25 mouse cellular contexts compared by ENCODE assay signal in genomic region chr10:9509092-9509671, GRCm38 (mm10).
DNase-seq lines count a peak whose midpoint lies in the region; ATAC-seq and TF ChIP-seq lines count a peak whose summit lies in the region.
"Had no signal": no experiment of that assay in that cellular context is flagged by ENCODE, and none has a peak within 500 bp of the region (broad histone marks: within the 10 kb centered on the region; RNA-seq: fewer than 3 reads in every experiment).

No protein-coding gene starts in this region.

- H3K4me1 ChIP-seq in hindbrain, embryonic 14.5 days (replicated peaks; ENCODE audit: control insufficient read depth, insufficient read depth, low read length), result peaks cover 19% of the 10 kb centered on the region
- peaks cover 23% of the 10 kb centered on the region for H3K4me1 ChIP-seq in midbrain, embryonic 12.5 days
- H3K4me1 ChIP-seq in kidney, embryonic 15.5 days, result peaks cover 5% of the 10 kb centered on the region; the same call in 1 of the 2 replicates
- H3K4me1 ChIP-seq in intestine, postnatal 0 days (replicated peaks; ENCODE audit: control insufficient read depth, insufficient read depth, low read length), result no peaks in the 10 kb centered on the region
- H3K4me1 ChIP-seq: embryonic facial prominence, embryonic 12.5 days; liver, embryonic 13.5 days; stomach, embryonic 15.5 days had no signal

- 56% methylated on average over 17 of the region's 17 CpGs for WGBS in hindbrain, embryonic 14.5 days
- WGBS in midbrain, embryonic 12.5 days, result 50% methylated on average over 17 of the region's 17 CpGs
- 78% methylated on average over 17 of the region's 17 CpGs for WGBS in kidney, embryonic 15.5 days
- 54% methylated on average over 17 of the region's 17 CpGs for WGBS in intestine, postnatal 0 days

- no peak overlapping the region; the same call in 1 of the 2 replicates for H3K9ac ChIP-seq in hindbrain, embryonic 14.5 days
- H3K9ac ChIP-seq in midbrain, embryonic 12.5 days (replicated peaks), result no peak overlapping the region
- no peak overlapping the region for H3K9ac ChIP-seq in kidney, embryonic 15.5 days
- H3K9ac ChIP-seq in intestine, postnatal 0 days (ENCODE audit: low read depth, low read length), result no peak overlapping the region
- H3K9ac ChIP-seq: embryonic facial prominence, embryonic 12.5 days; intestine, embryonic 15.5 days; limb, embryonic 12.5 days; liver, embryonic 13.5 days; stomach, embryonic 15.5 days had no signal

- H3K27ac ChIP-seq in hindbrain, embryonic 14.5 days, result peak overlapping the region; percentile 27; the same call in 1 of the 2 replicates
- H3K27ac ChIP-seq in midbrain, embryonic 12.5 days (replicated peaks), result peak overlapping the region; percentile 63
- no peak overlapping the region for H3K27ac ChIP-seq in kidney, embryonic 15.5 days
- no peak overlapping the region for H3K27ac ChIP-seq in intestine, postnatal 0 days (ENCODE audit: low read depth, low read length)
- H3K27ac ChIP-seq: embryonic facial prominence, embryonic 12.5 days; heart, embryonic 10.5 days; intestine, embryonic 15.5 days; layer of hippocampus, adult 2 months; limb, embryonic 12.5 days; liver, embryonic 13.5 days; stomach, embryonic 15.5 days had no signal

- no peak for ATAC-seq in hindbrain, embryonic 14.5 days (ENCODE audit: low FRiP score)
- peak; percentile 68; the same call in 1 of the 2 replicates for ATAC-seq in midbrain, embryonic 12.5 days (ENCODE audit: low FRiP score, low read depth)
- ATAC-seq in kidney, embryonic 15.5 days (replicated peaks; ENCODE audit: low FRiP score), result no peak
- no peak for ATAC-seq in intestine, postnatal 0 days
- ATAC-seq: CD4-positive, CD25-positive, alpha-beta regulatory T cell, adult 4 months; intestine, embryonic 15.5 days had no signal

- H3K4me2 ChIP-seq in hindbrain, embryonic 14.5 days (replicated peaks), result peak overlapping the region; percentile 2
- H3K4me2 ChIP-seq in midbrain, embryonic 12.5 days (replicated peaks), result peak overlapping the region; percentile 33
- H3K4me2 ChIP-seq in kidney, embryonic 15.5 days, result no peak overlapping the region
- no peak overlapping the region for H3K4me2 ChIP-seq in intestine, postnatal 0 days (replicated peaks; ENCODE audit: low read depth)
- H3K4me2 ChIP-seq: embryonic facial prominence, embryonic 12.5 days; intestine, embryonic 15.5 days; limb, embryonic 12.5 days; liver, embryonic 13.5 days; stomach, embryonic 15.5 days had no signal

- no peak for TF ChIP-seq POLR2A in brain, embryonic 14.5 days (IDR thresholded peaks at IDR 0.05; ENCODE audit: borderline replicate concordance, extremely low read depth, insufficient read depth, insufficient read length, poor library complexity, severe bottlenecking)

- no peaks in the 10 kb centered on the region for H3K36me3 ChIP-seq in hindbrain, embryonic 14.5 days (replicated peaks; ENCODE audit: control insufficient read depth, insufficient read depth)
- no peaks in the 10 kb centered on the region for H3K36me3 ChIP-seq in midbrain, embryonic 12.5 days
- no peaks in the 10 kb centered on the region for H3K36me3 ChIP-seq in kidney, embryonic 15.5 days
- H3K36me3 ChIP-seq in intestine, postnatal 0 days (ENCODE audit: control insufficient read depth, insufficient read depth), result no peaks in the 10 kb centered on the region
- H3K36me3 ChIP-seq: embryonic facial prominence, embryonic 12.5 days; heart, embryonic 10.5 days; intestine, embryonic 15.5 days; limb, embryonic 12.5 days; liver, embryonic 13.5 days; stomach, embryonic 15.5 days had no signal

- H3K9me3 ChIP-seq in hindbrain, embryonic 14.5 days (ENCODE audit: control insufficient read depth, low read length), result no peaks in the 10 kb centered on the region
- H3K9me3 ChIP-seq in midbrain, embryonic 12.5 days, result no peaks in the 10 kb centered on the region
- H3K9me3 ChIP-seq in kidney, embryonic 15.5 days (replicated peaks), result no peaks in the 10 kb centered on the region
- H3K9me3 ChIP-seq in intestine, postnatal 0 days (ENCODE audit: control insufficient read depth), result no peaks in the 10 kb centered on the region
- H3K9me3 ChIP-seq: embryonic facial prominence, embryonic 12.5 days; heart, embryonic 10.5 days; intestine, embryonic 15.5 days; limb, embryonic 12.5 days; liver, embryonic 13.5 days; stomach, embryonic 15.5 days had no signal

- no peak for TF ChIP-seq CTCF in brain, embryonic 14.5 days (IDR thresholded peaks at IDR 0.05; ENCODE audit: borderline replicate concordance, extremely low read depth, insufficient read depth, insufficient read length)
- TF ChIP-seq CTCF in intestine, postnatal 0 days (IDR thresholded peaks at IDR 0.05; ENCODE audit: low read depth), result no peak

- no peaks in the 10 kb centered on the region for H3K27me3 ChIP-seq in hindbrain, embryonic 14.5 days (ENCODE audit: control insufficient read depth, insufficient read depth, low read length)
- no peaks in the 10 kb centered on the region; the same call in 1 of the 2 replicates for H3K27me3 ChIP-seq in midbrain, embryonic 12.5 days
- no peaks in the 10 kb centered on the region for H3K27me3 ChIP-seq in kidney, embryonic 15.5 days
- H3K27me3 ChIP-seq in intestine, postnatal 0 days (replicated peaks; ENCODE audit: control insufficient read depth, insufficient read depth, low read length), result no peaks in the 10 kb centered on the region
- H3K27me3 ChIP-seq: embryonic facial prominence, embryonic 12.5 days; intestine, embryonic 15.5 days; limb, embryonic 12.5 days; liver, embryonic 13.5 days; stomach, embryonic 15.5 days had no signal

- H3K4me3 ChIP-seq in hindbrain, embryonic 14.5 days (replicated peaks; ENCODE audit: low read length), result no peak overlapping the region
- H3K4me3 ChIP-seq in midbrain, embryonic 12.5 days, result no peak overlapping the region
- no peak overlapping the region for H3K4me3 ChIP-seq in kidney, embryonic 15.5 days (replicated peaks)
- H3K4me3 ChIP-seq in intestine, postnatal 0 days (ENCODE audit: low read depth, low read length), result no peak overlapping the region
- H3K4me3 ChIP-seq: embryonic facial prominence, embryonic 12.5 days; heart, embryonic 10.5 days; intestine, embryonic 15.5 days; layer of hippocampus, adult 2 months; limb, embryonic 12.5 days; liver, embryonic 13.5 days; myocyte; stomach, embryonic 15.5 days had no signal

- peak; percentile 47 for DNase-seq in brain, embryonic 14.5 days (ENCODE audit: low read depth)
- DNase-seq in hindbrain, embryonic 14.5 days (ENCODE audit: low spot score), result no peak
- peak; percentile 56 for DNase-seq in retina, embryonic 14.5 days (ENCODE audit: low spot score)
- no peak for DNase-seq in thymus, postnatal 10 days (ENCODE audit: low spot score in 2 of 2)
- DNase-seq: adrenal gland, postnatal 36 days; cerebellum, adult 11 months; cerebellum, postnatal 14 days; heart, postnatal 4 days; kidney, adult 9 months; kidney, postnatal 25 days; liver, embryonic 13.5 days; lung, adult 2 months; lung, postnatal 14 days; thymus, postnatal 4 days had no signal

Comparison
In these comparisons a context has a peak if more than half of its experiments do, and no peak if none do; other contexts are left out.
1. DNase-seq: peak in brain, embryonic 14.5 days (single experiment) and retina, embryonic 14.5 days (single experiment); none in hindbrain, embryonic 14.5 days (single experiment) and thymus, postnatal 10 days (0 of 2).
2. H3K27ac ChIP-seq: peak in hindbrain, embryonic 14.5 days (single experiment) and midbrain, embryonic 12.5 days (single experiment); none in kidney, embryonic 15.5 days (single experiment) and intestine, postnatal 0 days (single experiment).
3. H3K4me2 ChIP-seq: peak in hindbrain, embryonic 14.5 days (single experiment) and midbrain, embryonic 12.5 days (single experiment); none in kidney, embryonic 15.5 days (single experiment) and intestine, postnatal 0 days (single experiment).